Mouse (Mus musculus) right cerebral cortex, postnatal 14 days (tissue): ENCODE results near the gene Msl1.

ENCODE experiments used
- DNase-seq: peaks from one replicate; pipeline ENCODE4 v3.0.0; 2022

The Msl1 gene

GRCm38 (mm10) chr11:98849196-98849894 lies 54.0 kb downstream of the Msl1 start:
- no peak for DNase-seq

GRCm38 (mm10) chr11:98850100-98851093 lies 55.1 kb downstream of the Msl1 start:
- DNase-seq = peak; percentile 56

- no peak for DNase-seq
Observed at GRCm38 (mm10) chr11:98854116-98854515, 58.8 kb downstream of the Msl1 start.

- no peak for DNase-seq
Observed at GRCm38 (mm10) chr11:98854659-98855058, 59.3 kb downstream of the Msl1 start.
